8 mouse cellular contexts compared by ENCODE assay signal in genomic region chr1:63367697-63368376, GRCm38 (mm10).
A peak's percentile ranks its signal among the peaks of the same experiment; 100 is the strongest.
DNase-seq lines count a peak whose midpoint lies in the region.

No protein-coding gene starts in this region.

- peak; percentile 6 for DNase-seq in adrenal gland, adult 2 months
- no peak for DNase-seq in adrenal gland, postnatal 10 days
- DNase-seq in frontal cortex, postnatal 10 days (ENCODE audit: low spot score in 2 of 2) = peak; percentile 22 to 53
- peak; percentile 39 to 44 for DNase-seq in left cerebral cortex, adult 9 months (ENCODE audit: low spot score in 2 of 2)
- peak; percentile 70 for DNase-seq in retina, postnatal 1 day
- DNase-seq in urinary bladder, adult 18-20 months (ENCODE audit: low spot score in 2 of 2) = no peak
- DNase-seq in kidney, adult 8-10 months = no peak
- DNase-seq in ovary, postnatal 10 days (ENCODE audit: low spot score) = no peak

Comparison
In these comparisons a context has a peak if more than half of its experiments do, and no peak if none do; other contexts are left out.
1. DNase-seq: peak in adrenal gland, adult 2 months (single experiment), frontal cortex, postnatal 10 days (2 of 2), left cerebral cortex, adult 9 months (2 of 2) and retina, postnatal 1 day (single experiment); none in adrenal gland, postnatal 10 days (single experiment), urinary bladder, adult 18-20 months (0 of 2), kidney, adult 8-10 months (0 of 2) and ovary, postnatal 10 days (single experiment).